ENCODE assay signal across 8 mouse cellular contexts in the genomic region with DNA sequence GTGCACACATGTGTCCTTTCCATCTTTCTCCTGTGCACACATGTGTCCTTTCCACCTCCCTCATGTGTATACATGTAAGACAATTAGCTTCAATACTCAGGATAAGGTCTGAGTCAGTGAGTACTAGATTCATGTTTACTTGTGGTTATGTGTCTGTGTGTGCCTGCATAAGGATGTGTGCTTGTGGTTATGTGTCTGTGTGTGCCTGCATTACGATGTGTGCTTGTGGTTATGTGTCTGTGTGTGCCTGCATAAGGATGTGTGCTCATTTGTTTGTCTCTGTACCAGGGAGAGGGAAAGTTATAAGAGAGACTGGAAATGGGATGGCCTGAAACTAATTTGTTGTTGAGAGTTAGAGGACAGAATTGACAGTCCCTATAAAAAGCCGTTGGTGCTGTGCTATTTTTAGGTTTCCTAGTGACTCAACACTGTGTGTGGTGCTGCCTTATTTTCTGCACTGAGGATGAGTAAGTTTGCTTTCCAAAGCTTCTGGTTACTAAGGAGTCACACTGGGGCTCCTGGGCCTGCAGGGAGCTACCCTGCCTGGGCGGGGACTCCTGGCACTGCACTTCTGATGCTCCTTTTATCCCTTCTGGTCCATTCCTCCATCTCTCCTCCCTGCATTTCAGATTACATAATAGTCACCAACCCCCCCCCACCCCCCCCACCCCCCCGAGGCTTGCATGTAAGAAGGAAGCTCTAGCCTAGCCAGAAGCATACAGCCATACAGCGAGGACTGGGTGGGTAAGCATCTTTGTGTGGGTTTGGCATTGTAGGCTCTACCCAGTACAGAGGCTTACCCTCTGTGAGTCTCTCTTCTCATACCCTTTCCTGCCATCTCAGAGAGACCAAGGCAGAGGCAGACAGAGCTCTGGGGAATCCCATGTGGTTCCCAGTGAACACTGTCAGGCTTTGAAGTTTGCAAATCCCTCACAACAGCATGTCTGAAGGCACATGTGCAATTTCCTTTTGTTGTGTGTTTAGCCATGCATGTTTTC.
A peak's percentile ranks its signal among the peaks of the same experiment; 100 is the strongest.
DNase-seq lines count a peak whose midpoint lies in the region; ATAC-seq and TF ChIP-seq lines count a peak whose summit lies in the region.

No protein-coding gene starts in this region.

- 0 out of 2 replicates have a peak, but pooled peaks have one; percentile 56 for ATAC-seq in embryonic facial prominence, embryonic 13.5 days (ENCODE audit: insufficient number of reproducible peaks, insufficient read depth, low FRiP score, low TSS enrichment, low read depth)
- ATAC-seq in CD4-positive, CD25-positive, alpha-beta regulatory T cell, adult 4 months, result peak; percentile 53
- ATAC-seq in erythroid progenitor cell, adult 5-6 weeks (replicated peaks; ENCODE audit: low FRiP score, poor library complexity, severe bottlenecking), result no peak

- 46% methylated on average over 5 of the region's 5 CpGs for WGBS in embryonic facial prominence, embryonic 13.5 days
- WGBS in embryonic facial prominence, embryonic 10.5 days, result 66% methylated on average over 5 of the region's 5 CpGs
- 57% methylated on average over 5 of the region's 5 CpGs for WGBS in thymus, adult 2 months

- no peak overlapping the region for H3K9ac ChIP-seq in embryonic facial prominence, embryonic 13.5 days

- H3K4me3 ChIP-seq in embryonic facial prominence, embryonic 13.5 days, result no peak overlapping the region
- no peak overlapping the region for H3K4me3 ChIP-seq in embryonic facial prominence, embryonic 10.5 days
- no peak overlapping the region for H3K4me3 ChIP-seq in thymus, adult 2 months (ENCODE audit: control insufficient read depth, insufficient read depth, low read length)

- no peaks in the 10 kb centered on the region for H3K27me3 ChIP-seq in embryonic facial prominence, embryonic 13.5 days
- no peaks in the 10 kb centered on the region for H3K27me3 ChIP-seq in embryonic facial prominence, embryonic 10.5 days (replicated peaks; ENCODE audit: low read depth, poor library complexity, severe bottlenecking)
- H3K27me3 ChIP-seq in thymus, adult 2 months (ENCODE audit: control insufficient read depth, insufficient read depth, low read length), result no peaks in the 10 kb centered on the region

- no peak for TF ChIP-seq POLR2A in thymus, adult 2 months (IDR thresholded peaks at IDR 0.05; ENCODE audit: control insufficient read depth, extremely low read depth, insufficient read depth, low read length, poor library complexity)

- no peak for TF ChIP-seq CTCF in thymus, adult 2 months (IDR thresholded peaks at IDR 0.05; ENCODE audit: borderline replicate concordance, control insufficient read depth, extremely low read depth, insufficient read depth, low read length, poor library complexity)

- H3K4me2 ChIP-seq in embryonic facial prominence, embryonic 13.5 days, result no peak overlapping the region

- peak overlapping the region; percentile 48 for H3K27ac ChIP-seq in embryonic facial prominence, embryonic 13.5 days
- no peak overlapping the region for H3K27ac ChIP-seq in embryonic facial prominence, embryonic 10.5 days (replicated peaks)
- no peak overlapping the region for H3K27ac ChIP-seq in thymus, adult 2 months (ENCODE audit: control insufficient read depth, insufficient read depth, low read length)

- H3K36me3 ChIP-seq in embryonic facial prominence, embryonic 13.5 days, result no peaks in the 10 kb centered on the region
- no peaks in the 10 kb centered on the region for H3K36me3 ChIP-seq in embryonic facial prominence, embryonic 10.5 days (replicated peaks)
- peaks cover 7% of the 10 kb centered on the region; the same call in 1 of the 2 replicates for H3K36me3 ChIP-seq in thymus, adult 2 months (ENCODE audit: control insufficient read depth, insufficient read depth, low read length)

- 0 out of 2 replicates have a peak, but pooled peaks cover 9% of the 10 kb centered on the region for H3K4me1 ChIP-seq in embryonic facial prominence, embryonic 13.5 days
- H3K4me1 ChIP-seq in embryonic facial prominence, embryonic 10.5 days, result 0 out of 2 replicates have a peak, but pooled peaks cover 3% of the 10 kb centered on the region
- no peaks in the 10 kb centered on the region; the same call in 1 of the 2 replicates for H3K4me1 ChIP-seq in thymus, adult 2 months (replicated peaks; ENCODE audit: control insufficient read depth, insufficient read depth, low read length)

- H3K9me3 ChIP-seq in embryonic facial prominence, embryonic 13.5 days, result no peaks in the 10 kb centered on the region
- no peaks in the 10 kb centered on the region for H3K9me3 ChIP-seq in embryonic facial prominence, embryonic 10.5 days

- no peak for DNase-seq in embryonic facial prominence, embryonic 10.5 days (ENCODE audit: low spot score)
- DNase-seq in frontal cortex, postnatal 10 days (ENCODE audit: low spot score in 2 of 2), result peak; percentile 23 to 45
- peak; percentile 35 to 40 for DNase-seq in left cerebral cortex, postnatal 10 days (ENCODE audit: extremely low spot score in 1 of 2, low spot score in 2 of 2)
- no peak for DNase-seq in urinary bladder, adult 2 months (ENCODE audit: low spot score)
- no peak for DNase-seq in thymus, adult 2 months

- intact Hi-C loops in left cerebral cortex, postnatal 10 days (cut with DNase I), result no loop called here

Comparison
In these comparisons a context has a peak if more than half of its experiments do, and no peak if none do; other contexts are left out.
1. DNase-seq: peak in frontal cortex, postnatal 10 days (2 of 2) and left cerebral cortex, postnatal 10 days (2 of 2); none in embryonic facial prominence, embryonic 10.5 days (single experiment), urinary bladder, adult 2 months (single experiment) and thymus, adult 2 months (single experiment).